Mouse (Mus musculus): ENCODE measurements at regions not wholly inside any gene's neighbourhood (a gene's known extent, or its start where the extent isn't known, plus 50 kb on each side); places are given as distances from the start of the nearest gene placed in this dataset.
"Not testable (repeated sequence)": the region's sequence is repeated elsewhere in the genome, so short reads cannot be mapped to it uniquely, and the experiment has no call there.

GRCm38 (mm10) chr10:119123517-119123916 is 116.3 kb downstream of the Cand1 start:
- Histone ChIP-seq H3K9me3 (ENCODE audit: control insufficient read depth, low read length) (no peaks in the 10 kb centered on the region), H3K4me3 (ENCODE audit: low read depth, low read length) (no peak overlapping the region), H3K4me1 (ENCODE audit: control insufficient read depth, insufficient read depth, low read length) (no peaks in the 10 kb centered on the region), H3K4me2 (ENCODE audit: low read depth, severe bottlenecking) (no peak overlapping the region), H3K9ac (ENCODE audit: low read length) (no peak overlapping the region), H3K27me3 (ENCODE audit: control insufficient read depth, insufficient read depth, low read length) (no peaks in the 10 kb centered on the region), H3K36me3 (ENCODE audit: control insufficient read depth, insufficient read depth, low read length) (no peaks in the 10 kb centered on the region), H3K27ac (replicated peaks; ENCODE audit: low read depth, low read length) (no peak overlapping the region)
- DNase-seq (ENCODE audit: low spot score) (no peak), ATAC-seq (ENCODE audit: insufficient number of reproducible peaks, low FRiP score, low TSS enrichment, low read depth) (no peak)
- WGBS = 88% methylated on average over 5 of the region's 5 CpGs

GRCm38 (mm10) chr10:119122347-119122746 is 117.5 kb downstream of the Cand1 start:
- no peak overlapping the region for H3K9ac ChIP-seq (ENCODE audit: low read length)
- WGBS = 94% methylated on average over 8 of the region's 8 CpGs

DNA sequence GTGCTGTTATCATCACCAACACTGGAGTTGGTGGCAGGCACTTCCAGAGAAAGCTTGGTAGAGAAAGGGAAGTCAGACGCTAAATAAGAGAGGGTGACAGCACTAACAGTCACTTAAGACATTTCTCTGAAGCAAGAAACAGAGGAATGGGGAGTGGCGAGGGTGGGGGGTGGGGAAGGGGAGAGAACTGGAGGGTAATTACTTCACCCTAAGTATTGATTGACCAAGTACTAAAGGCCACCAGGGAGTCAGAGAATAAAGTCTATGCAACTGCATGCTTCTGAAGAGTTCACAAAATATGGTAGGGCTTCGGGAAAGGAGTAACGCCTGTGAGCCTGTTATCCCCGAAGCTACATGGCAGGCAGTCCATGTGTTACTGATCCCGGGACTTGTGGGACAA is 118.3 kb downstream of the Cand1 start:
- WGBS = 57% methylated on average over 6 of the region's 6 CpGs
- H3K36me3 ChIP-seq (ENCODE audit: control insufficient read depth, insufficient read depth, low read length) = no peaks in the 10 kb centered on the region
- H3K4me2 ChIP-seq (ENCODE audit: low read depth, severe bottlenecking) = no peak overlapping the region
- no peaks in the 10 kb centered on the region for H3K27me3 ChIP-seq (ENCODE audit: control insufficient read depth, insufficient read depth, low read length)
- H3K4me1 ChIP-seq (ENCODE audit: control insufficient read depth, insufficient read depth, low read length) = no peaks in the 10 kb centered on the region
- no peak for ATAC-seq (ENCODE audit: insufficient number of reproducible peaks, low FRiP score, low TSS enrichment, low read depth)
- no peak overlapping the region for H3K4me3 ChIP-seq (ENCODE audit: low read depth, low read length)
- no peak for DNase-seq (ENCODE audit: low spot score)
- H3K9me3 ChIP-seq (ENCODE audit: control insufficient read depth, low read length) = no peaks in the 10 kb centered on the region
- H3K27ac ChIP-seq (replicated peaks; ENCODE audit: low read depth, low read length) = no peak overlapping the region
- H3K9ac ChIP-seq (ENCODE audit: low read length) = no peak overlapping the region

More at GRCm38 (mm10) chr10:119122347-119122746, 117.5 kb downstream of the Cand1 start:
- DNase-seq (ENCODE audit: low spot score) (no peak), ATAC-seq (ENCODE audit: insufficient number of reproducible peaks, low FRiP score, low TSS enrichment, low read depth) (no peak)
- no peak overlapping the region for H3K27ac ChIP-seq (replicated peaks; ENCODE audit: low read depth, low read length)
- no peak overlapping the region for H3K4me3 ChIP-seq (ENCODE audit: low read depth, low read length)
- no peaks in the 10 kb centered on the region for H3K27me3 ChIP-seq (ENCODE audit: control insufficient read depth, insufficient read depth, low read length)
- no peaks in the 10 kb centered on the region for H3K36me3 ChIP-seq (ENCODE audit: control insufficient read depth, insufficient read depth, low read length)
- H3K9me3 ChIP-seq (ENCODE audit: control insufficient read depth, low read length) = no peaks in the 10 kb centered on the region
- no peak overlapping the region for H3K4me2 ChIP-seq (ENCODE audit: low read depth, severe bottlenecking)
- H3K4me1 ChIP-seq (ENCODE audit: control insufficient read depth, insufficient read depth, low read length) = no peaks in the 10 kb centered on the region

GRCm38 (mm10) chr10:119116843-119117390 is 122.9 kb downstream of the Cand1 start:
- no peak overlapping the region for H3K9ac ChIP-seq (ENCODE audit: low read length)
- no peaks in the 10 kb centered on the region for H3K36me3 ChIP-seq (ENCODE audit: control insufficient read depth, insufficient read depth, low read length)
- H3K4me2 ChIP-seq (ENCODE audit: low read depth, severe bottlenecking) = no peak overlapping the region
- H3K4me1 ChIP-seq (ENCODE audit: control insufficient read depth, insufficient read depth, low read length) = no peaks in the 10 kb centered on the region
- H3K4me3 ChIP-seq (ENCODE audit: low read depth, low read length) = no peak overlapping the region
- H3K27ac ChIP-seq (replicated peaks; ENCODE audit: low read depth, low read length) = no peak overlapping the region
- no peaks in the 10 kb centered on the region for H3K9me3 ChIP-seq (ENCODE audit: control insufficient read depth, low read length)
- 77% methylated on average over 2 of the region's 2 CpGs for WGBS
- H3K27me3 ChIP-seq (ENCODE audit: control insufficient read depth, insufficient read depth, low read length) = no peaks in the 10 kb centered on the region
- no peak for DNase-seq (ENCODE audit: low spot score)
- ATAC-seq (ENCODE audit: insufficient number of reproducible peaks, low FRiP score, low TSS enrichment, low read depth) = no peak

GRCm38 (mm10) chr10:119115200-119115599 is 124.7 kb downstream of the Cand1 start:
- H3K4me1 ChIP-seq (ENCODE audit: control insufficient read depth, insufficient read depth, low read length); H3K36me3 ChIP-seq (ENCODE audit: control insufficient read depth, insufficient read depth, low read length); H3K9ac ChIP-seq (ENCODE audit: low read length); DNase-seq (ENCODE audit: low spot score); H3K9me3 ChIP-seq (ENCODE audit: control insufficient read depth, low read length); H3K4me3 ChIP-seq (ENCODE audit: low read depth, low read length); ATAC-seq (ENCODE audit: insufficient number of reproducible peaks, low FRiP score, low TSS enrichment, low read depth); H3K27ac ChIP-seq (replicated peaks; ENCODE audit: low read depth, low read length); H3K27me3 ChIP-seq (ENCODE audit: control insufficient read depth, insufficient read depth, low read length); H3K4me2 ChIP-seq (ENCODE audit: low read depth, severe bottlenecking): not testable (repeated sequence)

- Histone ChIP-seq H3K27ac (replicated peaks; ENCODE audit: low read depth, low read length) (no peak overlapping the region), H3K9me3 (ENCODE audit: control insufficient read depth, low read length) (no peaks in the 10 kb centered on the region), H3K4me1 (ENCODE audit: control insufficient read depth, insufficient read depth, low read length) (no peaks in the 10 kb centered on the region), H3K4me3 (ENCODE audit: low read depth, low read length) (no peak overlapping the region), H3K9ac (ENCODE audit: low read length) (no peak overlapping the region), H3K27me3 (ENCODE audit: control insufficient read depth, insufficient read depth, low read length) (no peaks in the 10 kb centered on the region), H3K36me3 (ENCODE audit: control insufficient read depth, insufficient read depth, low read length) (no peaks in the 10 kb centered on the region), H3K4me2 (ENCODE audit: low read depth, severe bottlenecking) (no peak overlapping the region)
- ATAC-seq (ENCODE audit: insufficient number of reproducible peaks, low FRiP score, low TSS enrichment, low read depth) = no peak
- 34% methylated on average over 10 of the region's 10 CpGs for WGBS
- no peak for DNase-seq (ENCODE audit: low spot score)
Observed at GRCm38 (mm10) chr10:119114653-119115052, 125.2 kb downstream of the Cand1 start.

DNA sequence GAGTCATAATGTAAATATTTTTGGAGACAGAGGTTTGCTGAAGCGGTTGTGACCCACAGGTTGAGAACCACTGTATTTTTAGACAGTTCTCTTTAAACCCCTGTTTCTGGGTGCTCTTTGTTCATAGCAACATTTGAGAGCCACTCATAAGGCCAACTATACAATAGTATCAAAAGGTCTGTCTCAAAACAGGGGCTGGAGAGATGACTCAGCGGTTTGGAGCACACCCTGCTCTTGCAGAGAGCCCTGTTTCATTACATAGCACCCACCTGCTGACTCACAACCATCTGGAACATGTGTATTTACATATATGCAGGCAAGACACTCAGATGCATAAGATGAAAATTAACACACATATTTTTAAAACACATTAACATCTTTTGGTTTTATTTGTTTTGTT is 128.0 kb downstream of the Cand1 start:
- 89% methylated on average over 2 of the region's 2 CpGs for WGBS
- Histone ChIP-seq H3K27me3 (ENCODE audit: control insufficient read depth, insufficient read depth, low read length) (no peaks in the 10 kb centered on the region), H3K9me3 (ENCODE audit: control insufficient read depth, low read length) (no peaks in the 10 kb centered on the region), H3K4me2 (ENCODE audit: low read depth, severe bottlenecking) (no peak overlapping the region), H3K4me3 (ENCODE audit: low read depth, low read length) (no peak overlapping the region), H3K4me1 (ENCODE audit: control insufficient read depth, insufficient read depth, low read length) (no peaks in the 10 kb centered on the region), H3K36me3 (ENCODE audit: control insufficient read depth, insufficient read depth, low read length) (no peaks in the 10 kb centered on the region), H3K27ac (replicated peaks; ENCODE audit: low read depth, low read length) (no peak overlapping the region), H3K9ac (ENCODE audit: low read length) (no peak overlapping the region)
- no peak for DNase-seq (ENCODE audit: low spot score)
- ATAC-seq (ENCODE audit: insufficient number of reproducible peaks, low FRiP score, low TSS enrichment, low read depth) = no peak

DNA sequence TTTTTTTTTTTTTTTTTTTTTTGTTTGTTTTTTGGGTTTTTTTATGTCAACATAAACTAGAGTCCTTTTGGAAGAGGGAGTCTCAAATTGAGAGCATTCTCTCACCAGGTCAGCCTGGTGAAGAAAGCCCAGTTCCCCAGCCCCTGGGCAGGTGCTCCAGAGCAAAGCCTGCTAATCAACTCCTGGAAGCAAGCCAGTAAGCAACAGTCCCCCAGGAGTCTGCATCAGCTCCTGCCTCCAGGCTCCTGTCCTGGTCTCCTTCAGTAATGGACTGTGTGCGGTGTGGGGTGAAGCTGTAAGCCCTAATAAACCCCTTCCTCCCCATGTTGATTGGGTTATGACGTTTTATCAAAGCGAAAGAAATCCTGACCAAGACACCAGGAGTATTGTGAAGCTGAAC is 128.4 kb downstream of the Cand1 start:
- no peaks in the 10 kb centered on the region for H3K9me3 ChIP-seq (ENCODE audit: control insufficient read depth, low read length)
- no peak overlapping the region for H3K4me3 ChIP-seq (ENCODE audit: low read depth, low read length)
- H3K36me3 ChIP-seq (ENCODE audit: control insufficient read depth, insufficient read depth, low read length) = no peaks in the 10 kb centered on the region
- no peaks in the 10 kb centered on the region for H3K27me3 ChIP-seq (ENCODE audit: control insufficient read depth, insufficient read depth, low read length)
- no peak overlapping the region for H3K9ac ChIP-seq (ENCODE audit: low read length)
- H3K4me1 ChIP-seq (ENCODE audit: control insufficient read depth, insufficient read depth, low read length) = no peaks in the 10 kb centered on the region
- H3K4me2 ChIP-seq (ENCODE audit: low read depth, severe bottlenecking) = no peak overlapping the region
- no peak for ATAC-seq (ENCODE audit: insufficient number of reproducible peaks, low FRiP score, low TSS enrichment, low read depth)
- no peak for DNase-seq (ENCODE audit: low spot score)
- no peak overlapping the region for H3K27ac ChIP-seq (replicated peaks; ENCODE audit: low read depth, low read length)
- 72% methylated on average over 3 of the region's 3 CpGs for WGBS

GRCm38 (mm10) chr10:119110614-119111013 is 129.2 kb downstream of the Cand1 start:
- H3K4me2 ChIP-seq (ENCODE audit: low read depth, severe bottlenecking) = no peak overlapping the region
- no peak overlapping the region for H3K4me3 ChIP-seq (ENCODE audit: low read depth, low read length)
- DNase-seq (ENCODE audit: low spot score) (no peak), ATAC-seq (ENCODE audit: insufficient number of reproducible peaks, low FRiP score, low TSS enrichment, low read depth) (no peak)
- no peak overlapping the region for H3K9ac ChIP-seq (ENCODE audit: low read length)
- H3K36me3 ChIP-seq (ENCODE audit: control insufficient read depth, insufficient read depth, low read length) = no peaks in the 10 kb centered on the region
- no peaks in the 10 kb centered on the region for H3K9me3 ChIP-seq (ENCODE audit: control insufficient read depth, low read length)
- 35% methylated on average over 5 of the region's 5 CpGs for WGBS
- H3K4me1 ChIP-seq (ENCODE audit: control insufficient read depth, insufficient read depth, low read length) = no peaks in the 10 kb centered on the region
- H3K27me3 ChIP-seq (ENCODE audit: control insufficient read depth, insufficient read depth, low read length) = no peaks in the 10 kb centered on the region
- no peak overlapping the region for H3K27ac ChIP-seq (replicated peaks; ENCODE audit: low read depth, low read length)
